Mouse (Mus musculus) gastrocnemius, adult 2 months (tissue): ENCODE data around the gene Sgta. TPM values are rescaled to one million over a fixed set of nuclear protein-coding genes. Genes with fewer than 3 reads are reported as not detected.

Experiments
- DNase-seq: peaks from one replicate; pipeline ENCODE4 v3.0.0; 2022
- H3K27ac ChIP-seq: fragments of 200-600 bp; 2 replicates; pipeline ENCODE4 v1.8.1; 2022; ENCODE audit warnings: mild to moderate bottlenecking
- H3K4me3 ChIP-seq: fragments of 200-600 bp; 2 replicates; pipeline ENCODE4 v1.8.1; 2022; ENCODE audit warnings: mild to moderate bottlenecking, moderate library complexity
- CTCF ChIP-seq: fragments of 200-600 bp; IDR thresholded peaks from 2 replicates; pipeline ENCODE4 v1.8.1; 2022; ENCODE audit warnings: antibody characterized with exemption, mild to moderate bottlenecking, moderate library complexity
- intact Hi-C: fragments of 180-260 bp; cut with DNase I; formaldehyde crosslinking; loops from one replicate; pipeline ENCODE4 v1.15.1; 2025
- long read RNA-seq, 2 experiments: library from polyadenylated mRNA; stranded (forward); transcript quantifications; one replicate each; pipeline ENCODE4 v2.0.0; 2021
- total RNA-seq, 2 experiments: library from RNA; stranded (reverse); gene quantifications; 2 replicates each; pipeline ENCODE4 v1.2.3; 2021

The Sgta gene
- 100 to 1,000 TPM; 100 TPM for total RNA-seq
- long read RNA-seq, experiment 1, transcript Sgta-201 (12 exons, 1,969 nt): minor isoform, 49 of 376 reads
- long read RNA-seq, experiment 1, transcript Sgta-202 (12 exons, 1,964 nt): major isoform, 276 of 376 reads
- long read RNA-seq, experiment 1, partial matches to known transcripts: 7 of 376 reads
- long read RNA-seq, experiment 1, other reads (novel, unspliced or antisense): 44 of 376 reads
- long read RNA-seq, experiment 2, transcript Sgta-201 (12 exons, 1,969 nt): minor isoform, 43 of 397 reads
- long read RNA-seq, experiment 2, transcript Sgta-202 (12 exons, 1,964 nt): major isoform, 287 of 397 reads
- long read RNA-seq, experiment 2, partial matches to known transcripts: 14 of 397 reads
- long read RNA-seq, experiment 2, other reads (novel, unspliced or antisense): 53 of 397 reads

GRCm38 (mm10) chr10:81059603-81060543, at the start of gene Sgta:
Sgta (minus strand) TSS chr10:81060181.
- intact Hi-C loops: no loop called here
- no peak for TF ChIP-seq CTCF
- DNase-seq: peak; percentile 98
- H3K27ac ChIP-seq: peak within 1 kb of the TSS; percentile 96
- H3K4me3 ChIP-seq: peak within 1 kb of the TSS; percentile 85

GRCm38 (mm10) chr10:81106113-81106721, 46.2 kb upstream of the Sgta start:
- peak; percentile 90 for DNase-seq
- peak overlapping the region; percentile 98 for H3K27ac ChIP-seq
- intact Hi-C loops: no loop called here

GRCm38 (mm10) chr10:81105565-81106112, 45.7 kb upstream of the Sgta start, which contains the start of gene Map2k2:
Map2k2 (plus strand) TSS chr10:81105915.
- intact Hi-C loops: no loop called here
- peak within 1 kb of the TSS; percentile 98 for H3K27ac ChIP-seq
- TF ChIP-seq CTCF: no peak
- peak; percentile 99 for DNase-seq
- peak within 1 kb of the TSS; percentile 100 for H3K4me3 ChIP-seq

More at GRCm38 (mm10) chr10:81106113-81106721, 46.2 kb upstream of the Sgta start:
- peak; percentile 29; the same call in 1 of the 2 replicates for TF ChIP-seq CTCF
- peak overlapping the region; percentile 100 for H3K4me3 ChIP-seq

- H3K4me3 ChIP-seq: no peak overlapping the region
- DNase-seq: no peak
- intact Hi-C loops: no loop called here
- no peak overlapping the region for H3K27ac ChIP-seq
- TF ChIP-seq CTCF: no peak
These were observed 35.1 kb upstream of the Sgta start for GRCm38 (mm10) chr10:81094931-81095678.

GRCm38 (mm10) chr10:81092465-81093250, 32.7 kb upstream of the Sgta start:
- intact Hi-C loops: no loop called here
- DNase-seq: peak; percentile 51
- H3K4me3 ChIP-seq: no peak overlapping the region
- no peak overlapping the region for H3K27ac ChIP-seq
- no peak for TF ChIP-seq CTCF

GRCm38 (mm10) chr10:81090621-81091020, 30.6 kb upstream of the Sgta start:
- no peak for DNase-seq
- Histone ChIP-seq H3K4me3 (no peak overlapping the region), H3K27ac (no peak overlapping the region)
- no peak for TF ChIP-seq CTCF
- intact Hi-C loops: no loop called here

GRCm38 (mm10) chr10:81089216-81089615, 29.2 kb upstream of the Sgta start:
- no peak for TF ChIP-seq CTCF
- DNase-seq: no peak
- Histone ChIP-seq H3K4me3 (no peak overlapping the region), H3K27ac (no peak overlapping the region)
- intact Hi-C loops: loop anchor here (10.0 kb wide), 1 partner anchor 164 kb away; no protein-coding TSS in a partner anchor

- Histone ChIP-seq H3K4me3 (no peak overlapping the region), H3K27ac (no peak overlapping the region)
- intact Hi-C loops: loop anchor here (2.0 to 10.0 kb wide), 2 partner anchors 88 to 162 kb away; no protein-coding TSS in a partner anchor
- peak; percentile 58 for TF ChIP-seq CTCF
- no peak for DNase-seq
These were observed 27.0 kb upstream of the Sgta start for GRCm38 (mm10) chr10:81087021-81087420.

GRCm38 (mm10) chr10:81082168-81082960, 22.4 kb upstream of the Sgta start:
- intact Hi-C loops: loop anchor here (1.0 to 10.0 kb wide), 3 partner anchors 66 to 158 kb away; no protein-coding TSS in a partner anchor
- peak; percentile 95 for TF ChIP-seq CTCF
- DNase-seq: peak; percentile 81
- Histone ChIP-seq H3K27ac (peak overlapping the region; percentile 29), H3K4me3 (no peak overlapping the region)
